Mouse (Mus musculus) spleen, adult 2 months (tissue): ENCODE results near the gene Pnpla6.

Experiments used
- CTCF ChIP-seq: fragments of 200-500 bp; IDR thresholded peaks from 2 replicates; pipeline ENCODE4 v1.5.1; 2011; ENCODE audit warnings: mild to moderate bottlenecking, inconsistent platforms; ENCODE audit not compliant: insufficient read depth, insufficient read length, insufficient replicate concordance; ENCODE audit errors: extremely low read depth
- POLR2A ChIP-seq: fragments of 200-500 bp; IDR thresholded peaks from 2 replicates; pipeline ENCODE4 v1.6.1; 2011; ENCODE audit warnings: low read depth, low read length, inconsistent platforms

- TF ChIP-seq CTCF = no peak
- no peak for TF ChIP-seq POLR2A
Measured at GRCm38 (mm10) chr8:3531936-3532335, 16.8 kb downstream of the Pnpla6 start.
